Mouse (Mus musculus) kidney, adult 2 months (tissue): ENCODE measurements around the gene Mchr1.

Experiments used
- CTCF ChIP-seq: fragments of 200-500 bp; conservative IDR thresholded peaks from 2 replicates; pipeline ENCODE4 v1.5.1; 2011; ENCODE audit warnings: low read depth, mild to moderate bottlenecking, control low read depth, low read length, moderate library complexity, mixed read lengths; ENCODE audit not compliant: insufficient read depth, insufficient read length
- POLR2A ChIP-seq: fragments of 200-500 bp; IDR thresholded peaks from one replicate; pipeline ENCODE4 v1.6.1; 2011; ENCODE audit warnings: low read depth, low read length, control low read depth

- TF ChIP-seq CTCF (no peak), POLR2A (no peak)
Observed at GRCm38 (mm10) chr15:81194791-81195190, 40.5 kb upstream of the Mchr1 start.
